Mouse (Mus musculus) G1E (cell line): ENCODE data around the gene 6820408C15Rik.

Experiments
- CTCF ChIP-seq: IDR thresholded peaks from 2 replicates; pipeline ENCODE4 v1.5.1; 2012; ENCODE audit warnings: low read depth, low read length, inconsistent platforms, mixed read lengths
- GATA1 ChIP-seq: IDR thresholded peaks from 2 replicates; pipeline ENCODE4 v1.6.1; 2012; ENCODE audit warnings: borderline replicate concordance, low read length, inconsistent platforms, mixed read lengths
- POLR2AphosphoS5 ChIP-seq: IDR thresholded peaks from 2 replicates; pipeline ENCODE4 v1.6.1; 2012; ENCODE audit warnings: low read depth, low read length, inconsistent platforms; ENCODE audit not compliant: insufficient replicate concordance
- TAL1 ChIP-seq: conservative IDR thresholded peaks from 2 replicates; pipeline ENCODE4 v1.6.1; 2012; ENCODE audit warnings: low read depth, low read length, inconsistent platforms, mixed read lengths

DNA sequence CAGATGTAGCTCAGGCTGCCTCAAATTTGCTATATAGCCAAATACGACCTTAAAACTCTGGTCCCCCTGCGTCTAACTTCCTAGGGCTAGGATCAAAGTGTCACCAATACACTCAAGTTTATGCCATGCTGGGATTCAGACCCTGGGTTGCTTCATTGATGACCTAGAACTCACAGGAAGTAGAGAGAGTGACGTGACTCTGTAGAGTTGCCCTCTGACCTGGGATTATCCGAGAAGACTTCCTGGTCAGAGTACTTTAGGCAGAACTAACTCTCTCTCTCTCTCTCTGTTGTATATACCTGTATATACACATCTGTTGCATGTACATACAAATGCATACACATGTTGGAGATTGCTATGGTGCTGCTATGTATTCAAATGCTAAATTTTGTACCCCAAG, 42.7 kb upstream of the 6820408C15Rik start:
- no peak for TF ChIP-seq POLR2AphosphoS5
- TF ChIP-seq CTCF: no peak
- no peak for TF ChIP-seq GATA1
- no peak for TF ChIP-seq TAL1
